14 mouse cellular contexts compared by ENCODE assay signal in the genomic region with DNA sequence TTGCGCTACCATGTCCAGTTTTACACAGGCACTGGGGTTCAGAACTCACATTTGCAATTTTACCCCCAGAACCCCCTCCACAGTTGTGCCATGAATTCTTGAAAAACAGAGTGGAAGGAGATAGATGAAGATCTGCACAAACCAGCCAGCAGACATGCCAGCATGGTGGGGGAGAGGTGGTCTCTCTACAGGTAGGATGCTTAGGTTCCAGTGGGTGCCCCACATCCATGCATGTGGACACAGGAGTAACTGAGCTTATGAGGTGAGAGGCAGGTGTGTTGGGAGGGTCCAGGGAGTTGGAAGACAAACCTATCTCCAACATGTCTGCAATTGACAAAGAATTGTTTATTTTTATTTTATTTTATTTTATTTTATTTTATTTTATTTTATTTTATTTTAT. TPM values are rescaled to one million over a fixed set of nuclear protein-coding genes. Genes with fewer than 3 reads are reported as not detected.
A peak's percentile ranks its signal among the peaks of the same experiment; 100 is the strongest.
DNase-seq lines count a peak whose midpoint lies in the region.
"Had no signal": no experiment of that assay in that cellular context is flagged by ENCODE, and none has a peak within 500 bp of the region (broad histone marks: within the 10 kb centered on the region; RNA-seq: fewer than 3 reads in every experiment).

No protein-coding gene starts in this region.

- DNase-seq in heart, adult 11 months: peak; percentile 89
- DNase-seq in heart, adult 8-10 months (ENCODE audit: low spot score): no peak
- DNase-seq: adrenal gland, adult 2 months; adrenal gland, adult 8-10 months; adrenal gland, postnatal 10 days; adrenal gland, postnatal 14 days; adrenal gland, postnatal 25 days; adrenal gland, postnatal 36 days; B cell, adult 2 months; cerebellum, adult 11 months; cerebellum, adult 11-12 months; cerebellum, adult 18-20 months; cerebellum, adult 2 months had no signal

RNA-seq across cellular contexts. Expression of gene Gm10282, which starts 6.1 kb away (rescaled TPM):
- 1 to 10 TPM; 5.4 to 8.3 (median 7.5) TPM for total RNA-seq in heart, adult 8-10 months (2022)

RNA-seq across cellular contexts. Expression of gene Klf2, which starts 19.9 kb away (rescaled TPM):
- total RNA-seq in heart, adult 8-10 months (2022): 10 to 100 TPM; 40.3 to 74.6 (median 52.7) TPM
- total RNA-seq: MEL had no signal

RNA-seq across cellular contexts. Expression of gene Ap1m1, which starts 59.1 kb away (rescaled TPM):
- total RNA-seq in heart, adult 8-10 months (2022): 10 to 100 TPM; 42.0 to 48.4 (median 43.4) TPM
